Mouse (Mus musculus) myocyte (in vitro differentiated cells): Measurements from ENCODE around the gene Plscr3. TPM values are rescaled to one million over a fixed set of nuclear protein-coding genes. Genes with fewer than 3 reads are reported as not detected.

Source experiments
- H3K27me3 ChIP-seq: one replicate; pipeline ENCODE4 v1.6.1; 2011; ENCODE audit not compliant: control insufficient read depth, insufficient read depth, insufficient read length
- H3K36me3 ChIP-seq: one replicate; pipeline ENCODE4 v1.6.1; 2011; ENCODE audit not compliant: control insufficient read depth, insufficient read depth
- H3K4me2 ChIP-seq: one replicate; pipeline ENCODE4 v1.6.1; 2011; ENCODE audit warnings: low read depth, control low read depth
- H3K4me3 ChIP-seq: one replicate; pipeline ENCODE4 v1.5.1; 2011; ENCODE audit warnings: mild to moderate bottlenecking, control low read depth, moderate library complexity
- H3K79me2 ChIP-seq: one replicate; pipeline ENCODE4 v1.6.1; 2011; ENCODE audit not compliant: control insufficient read depth, insufficient read depth
- H3ac ChIP-seq: one replicate; pipeline ENCODE4 v1.6.1; 2011; ENCODE audit not compliant: control insufficient read depth, insufficient read length
- CEBPB ChIP-seq: IDR thresholded peaks from 2 replicates; pipeline ENCODE4 v1.6.1; 2011; ENCODE audit warnings: mild to moderate bottlenecking, moderate library complexity; ENCODE audit not compliant: poor library complexity, insufficient read depth, severe bottlenecking
- E2F4 ChIP-seq: IDR thresholded peaks from one replicate; pipeline ENCODE4 v1.6.1; 2011; ENCODE audit warnings: mild to moderate bottlenecking, control low read depth, moderate library complexity; ENCODE audit not compliant: insufficient read depth
- MAX ChIP-seq: IDR thresholded peaks from one replicate; pipeline ENCODE4 v1.6.1; 2011; ENCODE audit warnings: low read depth, mild to moderate bottlenecking, control low read depth
- MYOD1 ChIP-seq, 3 experiments: IDR thresholded peaks; one replicate each; pipeline ENCODE4 v1.6.1; 2011; ENCODE audit warnings: control low read depth in 2 of 3, low read depth in 2 of 3, mild to moderate bottlenecking in 2 of 3, moderate library complexity in 1 of 3; ENCODE audit not compliant: insufficient read length in 2 of 3, control insufficient read depth in 1 of 3
- MYOG ChIP-seq, 3 experiments: IDR thresholded peaks; one replicate each; pipeline ENCODE4 v1.6.1; 2011; ENCODE audit warnings: control low read depth in 2 of 3, low read depth in 2 of 3, mild to moderate bottlenecking in 2 of 3; ENCODE audit not compliant: insufficient read length in 2 of 3, control insufficient read depth in 1 of 3, insufficient read depth in 1 of 3
- POLR2A ChIP-seq: IDR thresholded peaks from one replicate; pipeline ENCODE4 v1.6.1; 2011; ENCODE audit warnings: low read depth, mild to moderate bottlenecking, control low read depth, moderate library complexity; ENCODE audit not compliant: insufficient read length
- POLR2AphosphoS2 ChIP-seq: IDR thresholded peaks from one replicate; pipeline ENCODE4 v1.6.1; 2011; ENCODE audit warnings: low read depth, control low read depth; ENCODE audit not compliant: insufficient read length
- REST ChIP-seq: IDR thresholded peaks from one replicate; pipeline ENCODE4 v1.6.1; 2011; ENCODE audit warnings: mild to moderate bottlenecking, control low read depth, moderate library complexity; ENCODE audit not compliant: insufficient read depth, insufficient read length
- SRF ChIP-seq: IDR thresholded peaks from one replicate; pipeline ENCODE4 v1.6.1; 2011; ENCODE audit warnings: low read depth; ENCODE audit not compliant: control insufficient read depth, insufficient read length
- TCF12 ChIP-seq: IDR thresholded peaks from one replicate; pipeline ENCODE4 v1.6.1; 2011; ENCODE audit warnings: mild to moderate bottlenecking, control low read depth; ENCODE audit not compliant: poor library complexity, insufficient read depth, severe bottlenecking
- TCF3 ChIP-seq: IDR thresholded peaks from one replicate; pipeline ENCODE4 v1.6.1; 2011; ENCODE audit warnings: low read depth, control low read depth; ENCODE audit not compliant: insufficient read length
- USF1 ChIP-seq: IDR thresholded peaks from one replicate; pipeline ENCODE4 v1.6.1; 2011; ENCODE audit warnings: low read depth, mild to moderate bottlenecking, control low read depth, moderate library complexity
- polyA plus RNA-seq: library from polyadenylated mRNA; unstranded; fragments of >200 nt; fragmentation: generic; extraction: Trizol; gene quantifications from one replicate; pipeline ENCODE4 v1.2.1, GENCODE M21; 2012; ENCODE audit warnings: missing spikeins

Plscr3 gene
- polyA plus RNA-seq, 1 experiment = 91.9 TPM

DNA sequence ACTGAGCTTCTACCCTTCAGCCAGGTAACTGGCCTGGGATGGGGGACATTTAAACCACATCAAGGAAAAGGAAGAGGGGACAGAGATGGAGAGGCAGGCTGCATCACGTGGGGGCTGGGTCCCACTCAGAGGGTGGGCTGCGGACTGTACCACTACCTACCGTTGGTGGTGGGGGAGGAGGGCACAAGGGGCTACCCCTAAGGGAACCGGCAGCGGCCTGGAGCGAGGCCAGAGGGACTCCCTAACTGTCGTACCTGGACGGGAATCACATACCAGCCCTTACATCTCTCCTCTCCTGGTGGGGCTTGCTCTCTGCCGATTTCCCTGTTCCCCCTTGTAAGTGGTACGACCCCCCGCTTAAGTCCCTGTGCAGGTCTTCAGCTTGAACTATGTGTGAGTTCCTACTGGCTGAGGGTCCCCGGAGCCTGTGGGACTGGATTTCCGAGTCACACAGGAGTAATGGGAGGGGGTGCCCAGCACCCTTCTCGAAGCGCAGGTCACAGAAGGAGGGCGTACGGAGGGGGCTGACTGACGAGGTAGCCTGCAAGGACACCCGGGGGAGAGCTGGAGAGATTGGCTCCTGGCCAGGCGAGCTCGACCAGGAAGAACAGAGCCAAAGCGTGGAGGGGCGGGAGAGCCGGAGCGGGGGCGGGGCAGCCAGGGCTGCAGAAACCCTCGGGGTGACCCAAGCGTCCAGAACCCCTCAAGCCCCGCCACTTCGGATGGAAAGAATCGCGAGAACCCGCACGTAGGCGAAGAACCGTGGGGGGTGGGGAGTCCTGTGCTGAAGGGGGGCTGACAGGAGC is 45.6 kb upstream of the Plscr3 start:
- Histone ChIP-seq H3K79me2 (no peaks in the 10 kb centered on the region), H3K4me2 (peak overlapping the region; percentile 99), H3K36me3 (peaks cover 4% of the 10 kb centered on the region), H3K4me3 (peak overlapping the region; percentile 65), H3K27me3 (no peaks in the 10 kb centered on the region), H3ac (peak overlapping the region; percentile 3)
- TF ChIP-seq MAX (no peak), USF1 (peak; percentile 28)

DNA sequence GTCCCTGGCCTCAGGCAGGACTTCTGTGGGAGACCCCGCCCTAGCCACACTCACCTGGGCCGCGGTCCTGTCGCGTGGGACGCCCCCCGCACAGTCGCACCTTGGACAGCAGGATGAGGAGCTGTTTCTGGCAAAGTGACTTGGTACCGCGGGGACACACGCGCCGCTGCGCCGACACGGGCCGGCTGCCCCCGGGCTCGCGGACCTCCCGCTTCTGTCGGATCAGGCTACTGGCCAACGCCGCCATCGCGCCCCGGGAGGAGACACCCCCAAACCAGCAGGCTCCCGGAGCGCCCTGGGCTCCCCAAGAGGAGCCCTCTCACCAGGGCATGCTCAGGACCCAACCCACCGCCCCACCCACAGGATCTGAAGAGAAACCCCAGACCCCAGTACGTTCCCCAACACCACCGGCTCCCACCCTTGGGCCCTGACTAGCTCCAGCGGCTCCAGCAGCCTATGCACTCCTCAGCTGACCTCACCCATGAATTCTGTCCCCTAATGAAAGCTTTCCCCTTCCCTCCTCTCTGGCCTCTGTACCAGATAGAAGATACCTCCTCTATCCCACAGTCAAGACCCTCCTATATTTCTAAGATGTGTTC is 44.7 kb upstream of the Plscr3 start, which contains the start of gene Fgf11:
Fgf11 (minus strand) TSS at position 479 of the 599 bp plus-strand sequence.
- TF ChIP-seq MYOG (IDR thresholded peaks at IDR 0.05; ENCODE audit: control insufficient read depth in 1 of 3, insufficient read depth in 1 of 3, insufficient read length in 2 of 3, low read depth in 2 of 3) = peak in 1 of 3 experiments; percentile 30
- TF ChIP-seq TCF3 = no peak
- TF ChIP-seq MYOD1 (IDR thresholded peaks at IDR 0.05; ENCODE audit: control insufficient read depth in 1 of 3, insufficient read length in 2 of 3, low read depth in 2 of 3) = no peak
- TF ChIP-seq POLR2A = peak; percentile 19
- TF ChIP-seq MAX = no peak
- TF ChIP-seq TCF12 = no peak
- TF ChIP-seq USF1 = no peak
- TF ChIP-seq CEBPB = no peak
- no peak for TF ChIP-seq E2F4
- TF ChIP-seq POLR2AphosphoS2 = peak; percentile 30
- no peaks in the 10 kb centered on the region for H3K27me3 ChIP-seq

DNA sequence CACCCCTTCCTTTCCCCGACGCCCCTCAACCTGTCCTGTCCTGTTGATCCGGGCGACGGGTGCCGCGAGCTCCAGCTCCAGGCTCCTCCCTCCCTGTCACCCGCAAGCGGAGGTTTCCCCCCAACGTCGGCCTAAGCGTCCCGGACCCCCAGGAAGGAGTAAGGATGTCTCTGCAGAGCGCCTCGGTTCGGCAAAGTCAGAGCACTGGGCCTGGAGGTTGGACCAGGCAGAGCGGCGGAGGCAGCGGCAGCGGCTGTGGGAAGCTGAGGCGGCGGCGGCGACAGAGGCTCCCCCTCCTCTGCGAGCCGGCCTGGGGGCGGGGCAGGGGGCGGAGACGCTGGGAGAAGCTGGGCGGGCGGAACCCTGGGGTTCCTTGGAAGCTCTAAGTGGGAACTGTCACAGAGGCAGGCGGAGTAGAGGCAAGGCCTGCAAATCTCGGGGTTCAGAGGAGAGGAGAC is 43.5 kb upstream of the Plscr3 start:
- peak overlapping the region; percentile 99 for H3K4me2 ChIP-seq

More for the DNA sequence above, 44.7 kb upstream of the Plscr3 start, which contains the start of gene Fgf11:
- peaks cover 4% of the 10 kb centered on the region for H3K36me3 ChIP-seq
- H3ac ChIP-seq = peak within 1 kb of the TSS; percentile 3
- peak within 1 kb of the TSS; percentile 99 for H3K4me2 ChIP-seq
- no peaks in the 10 kb centered on the region for H3K79me2 ChIP-seq
- H3K4me3 ChIP-seq = peak within 1 kb of the TSS; percentile 65

DNA sequence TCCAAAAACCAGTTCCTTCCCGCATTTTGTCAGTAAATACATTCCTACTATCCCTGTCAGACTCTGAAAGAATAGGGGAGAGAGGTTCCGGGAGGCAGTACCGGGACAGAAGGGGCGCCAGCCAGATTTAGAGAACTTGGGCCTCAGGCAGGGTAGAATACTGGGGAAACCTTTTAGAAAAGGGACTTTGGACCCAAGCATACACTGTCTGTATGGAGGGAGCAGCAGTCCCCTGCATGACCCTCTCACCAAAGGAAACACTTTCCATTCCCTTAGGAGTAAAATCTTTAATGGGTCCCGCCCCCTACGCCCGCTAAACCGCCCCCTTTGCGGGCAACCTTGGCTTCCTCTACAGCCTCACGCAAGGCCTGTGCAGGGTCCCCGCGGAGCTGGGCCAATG is 42.8 kb upstream of the Plscr3 start:
- H3K36me3 ChIP-seq = no peaks in the 10 kb centered on the region
- peak overlapping the region; percentile 3 for H3ac ChIP-seq
- H3K27me3 ChIP-seq = no peaks in the 10 kb centered on the region
- peak overlapping the region; percentile 99 for H3K4me2 ChIP-seq
- peak overlapping the region; percentile 65 for H3K4me3 ChIP-seq
- no peak for TF ChIP-seq USF1
- TF ChIP-seq POLR2A = no peak
- no peak for TF ChIP-seq POLR2AphosphoS2
- no peak for TF ChIP-seq CEBPB
- no peaks in the 10 kb centered on the region for H3K79me2 ChIP-seq

More for the DNA sequence above, 43.5 kb upstream of the Plscr3 start:
- TF ChIP-seq POLR2A = peak; percentile 86
- TF ChIP-seq MYOG (IDR thresholded peaks at IDR 0.05; ENCODE audit: control insufficient read depth in 1 of 3, insufficient read depth in 1 of 3, insufficient read length in 2 of 3, low read depth in 2 of 3) = peak in 1 of 3 experiments; percentile 31
- TF ChIP-seq SRF = no peak
- no peak for TF ChIP-seq USF1
- peak; percentile 89 for TF ChIP-seq POLR2AphosphoS2
- peak in 1 of 3 experiments; percentile 19 for TF ChIP-seq MYOD1 (IDR thresholded peaks at IDR 0.05; ENCODE audit: control insufficient read depth in 1 of 3, insufficient read length in 2 of 3, low read depth in 2 of 3)
- no peak for TF ChIP-seq E2F4
- H3K36me3 ChIP-seq = no peaks in the 10 kb centered on the region
- H3K27me3 ChIP-seq = no peaks in the 10 kb centered on the region
- H3K4me3 ChIP-seq = peak overlapping the region; percentile 65
- peak overlapping the region; percentile 3 for H3ac ChIP-seq
- no peaks in the 10 kb centered on the region for H3K79me2 ChIP-seq

DNA sequence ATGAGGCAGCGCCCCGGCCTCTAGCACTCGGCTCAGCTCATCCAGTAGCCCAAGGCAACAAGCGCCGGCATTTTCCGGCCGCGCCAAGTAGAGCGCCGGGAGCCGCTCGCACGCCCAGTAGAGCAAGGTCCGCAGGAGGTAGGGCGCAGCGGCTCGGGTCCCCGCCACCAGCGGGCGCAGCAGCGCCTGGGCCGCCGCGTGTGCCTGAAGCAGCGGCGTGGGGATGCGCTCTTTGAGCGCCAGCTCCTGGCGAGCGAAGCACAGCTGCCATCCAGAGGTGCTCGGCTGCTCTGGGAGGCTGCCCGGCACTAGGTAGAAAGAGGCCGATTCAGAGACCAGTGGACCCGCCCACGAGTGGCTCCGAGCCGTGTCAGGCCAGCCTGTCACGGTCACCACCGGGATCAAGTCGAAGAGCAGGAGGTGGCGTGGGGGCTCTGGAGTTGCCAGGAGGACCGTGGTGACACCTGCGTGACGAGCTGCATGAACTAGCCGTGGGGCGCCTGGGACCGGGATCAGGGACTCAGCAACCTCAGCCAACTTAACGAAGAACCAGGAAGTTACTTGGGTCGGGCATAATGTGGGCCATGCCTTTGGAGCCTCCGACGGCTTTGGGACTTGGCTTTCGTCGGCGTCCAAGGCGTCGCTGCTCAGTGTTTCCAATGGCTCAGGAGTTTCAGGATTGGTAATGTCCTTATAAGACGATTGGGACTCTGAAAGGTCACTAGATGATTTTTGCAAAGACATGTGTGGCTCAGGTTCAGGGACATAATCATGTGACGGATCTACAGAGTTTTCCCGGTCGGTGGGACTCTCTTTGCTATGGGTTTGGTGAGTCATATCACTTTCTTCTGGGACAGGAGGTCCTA is 42.2 kb upstream of the Plscr3 start:
- Histone ChIP-seq H3K4me3 (peak overlapping the region; percentile 65), H3K36me3 (no peaks in the 10 kb centered on the region), H3K4me2 (peak overlapping the region; percentile 99), H3ac (no peak overlapping the region), H3K27me3 (no peaks in the 10 kb centered on the region), H3K79me2 (no peaks in the 10 kb centered on the region)
- peak in 1 of 3 experiments; percentile 64 for TF ChIP-seq MYOG (IDR thresholded peaks at IDR 0.05; ENCODE audit: control insufficient read depth in 1 of 3, insufficient read depth in 1 of 3, insufficient read length in 2 of 3, low read depth in 2 of 3)
- TF ChIP-seq POLR2A = peak; percentile 50
- TF ChIP-seq CEBPB = no peak
- peak; percentile 40 for TF ChIP-seq SRF
- no peak for TF ChIP-seq TCF12
- no peak for TF ChIP-seq POLR2AphosphoS2
- TF ChIP-seq MAX = no peak
- TF ChIP-seq MYOD1 (IDR thresholded peaks at IDR 0.05; ENCODE audit: control insufficient read depth in 1 of 3, insufficient read length in 2 of 3, low read depth in 2 of 3) = peak in 2 of 3 experiments; percentile 1 to 36
- no peak for TF ChIP-seq REST
- TF ChIP-seq E2F4 = no peak
- TF ChIP-seq TCF3 = no peak
